Mouse (Mus musculus): ENCODE measurements around the gene Tmem108. TPM values are rescaled to one million over a fixed set of nuclear protein-coding genes. Genes with fewer than 3 reads are reported as not detected.
A peak's percentile ranks its signal among the peaks of the same experiment; 100 is the strongest.

The Tmem108 gene
- polyA plus RNA-seq, 1 experiment from 2014 or later, result 18.4 TPM

- Histone ChIP-seq H3K4me3 (no peak overlapping the region), H3K9ac (no peak overlapping the region), H3K4me1 (peaks cover 22% of the 10 kb centered on the region; the same call in 1 of the 2 replicates), H3K9me3 (no peaks in the 10 kb centered on the region), H3K27ac (no peak overlapping the region), H3K4me2 (replicated peaks) (no peak overlapping the region), H3K27me3 (no peaks in the 10 kb centered on the region), H3K36me3 (0 out of 2 replicates have a peak, but pooled peaks cover 5% of the 10 kb centered on the region)
- 87% methylated on average over 3 of the region's 3 CpGs for WGBS
- no peak for ATAC-seq (ENCODE audit: insufficient number of reproducible peaks, insufficient read depth, low FRiP score, low TSS enrichment)
Measured at GRCm38 (mm10) chr9:103503586-103504298, 257.9 kb downstream of the Tmem108 start.

DNA sequence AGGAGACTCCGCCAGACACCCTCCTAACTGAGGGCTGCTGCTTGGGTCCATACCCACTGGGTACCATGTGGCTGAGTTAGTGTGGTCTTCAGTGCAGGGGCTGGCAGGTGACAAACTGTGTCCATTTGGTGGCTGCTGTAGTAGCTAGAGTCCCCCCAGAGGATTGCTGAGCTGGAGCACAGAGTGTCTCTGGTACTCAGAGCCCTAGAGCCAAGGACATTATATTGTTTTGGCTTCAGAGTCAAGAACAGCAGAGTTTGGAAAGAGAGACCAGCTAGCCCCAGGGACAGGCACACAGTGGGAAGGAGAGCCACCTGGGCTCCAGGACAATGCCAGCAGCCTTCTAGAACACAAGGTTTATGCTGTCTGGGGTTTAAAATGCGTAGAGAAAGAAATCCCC is 259.0 kb downstream of the Tmem108 start:
- H3K9me3 ChIP-seq, result no peaks in the 10 kb centered on the region
- H3K27me3 ChIP-seq, result no peaks in the 10 kb centered on the region
- H3K9ac ChIP-seq, result no peak overlapping the region
- no peak overlapping the region for H3K27ac ChIP-seq
- H3K4me2 ChIP-seq (replicated peaks), result no peak overlapping the region
- ATAC-seq (ENCODE audit: insufficient number of reproducible peaks, insufficient read depth, low FRiP score, low TSS enrichment), result no peak
- H3K4me3 ChIP-seq, result no peak overlapping the region
- H3K36me3 ChIP-seq, result 0 out of 2 replicates have a peak, but pooled peaks cover 6% of the 10 kb centered on the region
- H3K4me1 ChIP-seq, result peaks cover 22% of the 10 kb centered on the region; the same call in 1 of the 2 replicates
- 85% methylated on average over 2 of the region's 2 CpGs for WGBS

GRCm38 (mm10) chr9:103501861-103502364 is 259.7 kb downstream of the Tmem108 start:
- no peaks in the 10 kb centered on the region for H3K27me3 ChIP-seq
- H3K36me3 ChIP-seq, result 0 out of 2 replicates have a peak, but pooled peaks cover 6% of the 10 kb centered on the region
- H3K27ac ChIP-seq, result no peak overlapping the region
- no peak for ATAC-seq (ENCODE audit: insufficient number of reproducible peaks, insufficient read depth, low FRiP score, low TSS enrichment)
- H3K4me3 ChIP-seq, result no peak overlapping the region
- H3K4me2 ChIP-seq (replicated peaks), result no peak overlapping the region
- H3K9me3 ChIP-seq, result no peaks in the 10 kb centered on the region
- no peak overlapping the region for H3K9ac ChIP-seq
- H3K4me1 ChIP-seq, result peaks cover 19% of the 10 kb centered on the region; the same call in 1 of the 2 replicates
- WGBS, result 39% methylated on average over 14 of the region's 14 CpGs

- no peaks in the 10 kb centered on the region for H3K9me3 ChIP-seq
- peaks cover 16% of the 10 kb centered on the region; the same call in 1 of the 2 replicates for H3K4me1 ChIP-seq
- no peak overlapping the region for H3K4me3 ChIP-seq
- no peaks in the 10 kb centered on the region for H3K27me3 ChIP-seq
- 89% methylated on average over 18 of the region's 18 CpGs for WGBS
- no peak overlapping the region for H3K27ac ChIP-seq
- no peak overlapping the region for H3K4me2 ChIP-seq (replicated peaks)
- ATAC-seq (ENCODE audit: insufficient number of reproducible peaks, insufficient read depth, low FRiP score, low TSS enrichment), result 0 out of 2 replicates have a peak, but pooled peaks have one; percentile 10
- H3K9ac ChIP-seq, result no peak overlapping the region
- H3K36me3 ChIP-seq, result 0 out of 2 replicates have a peak, but pooled peaks cover 6% of the 10 kb centered on the region
Measured at GRCm38 (mm10) chr9:103499366-103499765, 262.3 kb downstream of the Tmem108 start.

DNA sequence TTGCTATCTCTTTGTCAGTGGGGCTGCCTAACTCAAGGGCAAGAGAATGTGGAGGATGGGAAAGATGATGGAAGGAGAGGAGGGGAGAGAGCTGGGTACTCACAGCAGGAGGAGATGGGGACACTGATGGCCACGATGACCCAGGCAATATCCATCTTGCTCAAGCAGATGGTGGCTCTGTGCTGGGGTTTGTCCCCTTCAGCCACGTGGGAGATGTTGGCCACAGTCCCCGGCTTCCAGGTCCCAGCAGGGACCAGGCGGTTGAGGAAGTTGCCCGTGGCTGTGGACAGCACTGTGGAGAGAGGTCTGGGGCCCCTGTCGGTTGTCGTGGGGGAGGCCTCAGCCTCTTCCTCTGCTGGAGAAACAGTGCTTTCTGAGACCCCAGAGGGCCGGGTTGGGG is 262.9 kb downstream of the Tmem108 start:
- H3K27ac ChIP-seq, result no peak overlapping the region

GRCm38 (mm10) chr9:103495391-103495790 is 266.2 kb downstream of the Tmem108 start:
- ATAC-seq (ENCODE audit: insufficient number of reproducible peaks, insufficient read depth, low FRiP score, low TSS enrichment), result no peak
- WGBS, result 76% methylated on average over 11 of the region's 11 CpGs
- no peaks in the 10 kb centered on the region for H3K9me3 ChIP-seq
- 0 out of 2 replicates have a peak, but pooled peaks cover 3% of the 10 kb centered on the region for H3K4me1 ChIP-seq
- H3K4me2 ChIP-seq (replicated peaks), result no peak overlapping the region
- H3K9ac ChIP-seq, result no peak overlapping the region
- H3K27me3 ChIP-seq, result no peaks in the 10 kb centered on the region
- no peak overlapping the region for H3K27ac ChIP-seq
- 0 out of 2 replicates have a peak, but pooled peaks cover 6% of the 10 kb centered on the region for H3K36me3 ChIP-seq
- H3K4me3 ChIP-seq, result no peak overlapping the region

More for the DNA sequence above, 262.9 kb downstream of the Tmem108 start:
- 77% methylated on average over 8 of the region's 8 CpGs for WGBS
- no peak for ATAC-seq (ENCODE audit: insufficient number of reproducible peaks, insufficient read depth, low FRiP score, low TSS enrichment)
- Histone ChIP-seq H3K27me3 (no peaks in the 10 kb centered on the region), H3K4me2 (replicated peaks) (no peak overlapping the region), H3K9ac (no peak overlapping the region), H3K9me3 (no peaks in the 10 kb centered on the region), H3K36me3 (0 out of 2 replicates have a peak, but pooled peaks cover 6% of the 10 kb centered on the region), H3K4me1 (peaks cover 16% of the 10 kb centered on the region; the same call in 1 of the 2 replicates), H3K4me3 (no peak overlapping the region)

DNA sequence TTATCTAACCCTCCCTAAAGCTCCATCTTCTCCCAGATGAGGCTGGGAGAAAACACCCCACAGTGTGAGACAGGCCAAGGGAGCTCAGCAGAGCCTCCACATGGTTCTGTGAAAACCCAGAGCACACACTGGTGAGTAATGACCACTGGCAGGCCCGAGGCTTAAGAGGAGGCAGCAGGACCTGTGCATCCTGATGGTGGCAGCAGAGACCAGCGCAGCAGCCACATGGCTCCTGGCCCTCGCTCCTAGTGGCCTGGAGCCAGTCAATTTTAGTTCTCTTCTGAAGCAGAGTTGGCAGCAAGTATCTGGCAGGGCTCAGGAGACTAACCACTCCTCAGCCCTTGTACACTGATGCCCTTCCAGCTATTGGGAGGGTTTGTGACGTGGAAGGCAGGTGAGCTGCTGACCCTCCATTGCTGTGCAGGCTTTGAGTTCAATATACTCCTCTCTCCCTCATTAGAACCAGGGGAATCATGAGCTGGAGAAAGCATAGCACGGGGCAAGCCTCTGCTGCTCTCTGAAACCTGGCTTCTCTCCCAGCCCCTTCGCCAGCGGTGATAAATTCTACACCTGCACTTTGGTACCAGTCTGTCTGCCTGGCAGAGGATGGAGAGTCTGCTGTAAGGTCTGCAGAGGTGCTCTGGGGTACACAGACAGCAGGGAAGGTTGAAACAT is 267.2 kb downstream of the Tmem108 start:
- H3K27ac ChIP-seq, result no peak overlapping the region
- no peaks in the 10 kb centered on the region for H3K9me3 ChIP-seq
- H3K27me3 ChIP-seq, result no peaks in the 10 kb centered on the region
- H3K9ac ChIP-seq, result no peak overlapping the region
- ATAC-seq (ENCODE audit: insufficient number of reproducible peaks, insufficient read depth, low FRiP score, low TSS enrichment), result no peak
- 0 out of 2 replicates have a peak, but pooled peaks cover 6% of the 10 kb centered on the region for H3K36me3 ChIP-seq
- H3K4me3 ChIP-seq, result no peak overlapping the region
- 32% methylated on average over 7 of the region's 7 CpGs for WGBS
- 0 out of 2 replicates have a peak, but pooled peaks cover 3% of the 10 kb centered on the region for H3K4me1 ChIP-seq
- H3K4me2 ChIP-seq (replicated peaks), result no peak overlapping the region

- Histone ChIP-seq H3K9me3 (no peaks in the 10 kb centered on the region), H3K27me3 (no peaks in the 10 kb centered on the region), H3K27ac (no peak overlapping the region), H3K9ac (no peak overlapping the region), H3K36me3 (no peaks in the 10 kb centered on the region), H3K4me2 (replicated peaks) (no peak overlapping the region), H3K4me3 (no peak overlapping the region), H3K4me1 (peaks cover 3% of the 10 kb centered on the region; the same call in 1 of the 2 replicates)
- WGBS, result 85% methylated on average over 8 of the region's 8 CpGs
- ATAC-seq (ENCODE audit: insufficient number of reproducible peaks, insufficient read depth, low FRiP score, low TSS enrichment), result no peak
Measured at GRCm38 (mm10) chr9:103491985-103492384, 269.7 kb downstream of the Tmem108 start.

- no peaks in the 10 kb centered on the region for H3K27me3 ChIP-seq
- H3K9ac ChIP-seq, result no peak overlapping the region
- ATAC-seq (ENCODE audit: insufficient number of reproducible peaks, insufficient read depth, low FRiP score, low TSS enrichment), result no peak
- H3K9me3 ChIP-seq, result no peaks in the 10 kb centered on the region
- H3K4me2 ChIP-seq (replicated peaks), result no peak overlapping the region
- WGBS, result 25% methylated on average over 2 of the region's 2 CpGs
- H3K4me3 ChIP-seq, result no peak overlapping the region
- H3K4me1 ChIP-seq, result peaks cover 13% of the 10 kb centered on the region; the same call in 1 of the 2 replicates
- no peak overlapping the region for H3K27ac ChIP-seq
- H3K36me3 ChIP-seq, result no peaks in the 10 kb centered on the region
Measured at GRCm38 (mm10) chr9:103490439-103490838, 271.2 kb downstream of the Tmem108 start.

DNA sequence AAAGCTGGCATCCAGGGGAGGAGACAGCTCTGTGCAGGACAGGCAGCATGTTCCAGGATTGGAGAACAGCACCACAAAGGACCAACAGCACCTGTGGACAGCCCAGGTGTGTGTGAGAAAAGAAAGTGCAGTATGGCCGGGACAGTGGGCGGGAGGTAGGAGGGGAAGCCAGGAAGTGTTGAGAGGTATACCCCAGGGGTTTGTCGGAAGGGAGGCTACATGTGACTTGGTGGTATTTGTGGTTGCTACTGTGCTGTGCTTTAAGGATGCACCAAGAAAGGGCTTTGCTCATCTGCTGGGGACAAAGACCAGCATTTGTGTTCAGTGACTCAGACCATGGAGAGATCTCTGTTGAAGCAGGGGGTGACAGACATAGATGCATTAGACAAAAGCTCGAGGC is 271.8 kb downstream of the Tmem108 start:
- no peak for ATAC-seq (ENCODE audit: insufficient number of reproducible peaks, insufficient read depth, low FRiP score, low TSS enrichment)
- H3K9me3 ChIP-seq, result no peaks in the 10 kb centered on the region
- 82% methylated on average over 4 of the region's 4 CpGs for WGBS
- H3K9ac ChIP-seq, result no peak overlapping the region
- H3K4me1 ChIP-seq, result peaks cover 14% of the 10 kb centered on the region; the same call in 1 of the 2 replicates
- H3K4me3 ChIP-seq, result no peak overlapping the region
- H3K4me2 ChIP-seq (replicated peaks), result no peak overlapping the region
- no peaks in the 10 kb centered on the region for H3K27me3 ChIP-seq
- H3K27ac ChIP-seq, result no peak overlapping the region
- no peaks in the 10 kb centered on the region for H3K36me3 ChIP-seq

- H3K27ac ChIP-seq, result no peak overlapping the region
- H3K9me3 ChIP-seq, result no peaks in the 10 kb centered on the region
- H3K4me2 ChIP-seq (replicated peaks), result no peak overlapping the region
- no peak overlapping the region for H3K9ac ChIP-seq
- no peaks in the 10 kb centered on the region for H3K27me3 ChIP-seq
- no peak overlapping the region for H3K4me3 ChIP-seq
- WGBS, result 58% methylated on average over 7 of the region's 7 CpGs
- H3K36me3 ChIP-seq, result no peaks in the 10 kb centered on the region
- ATAC-seq (ENCODE audit: insufficient number of reproducible peaks, insufficient read depth, low FRiP score, low TSS enrichment), result no peak
- H3K4me1 ChIP-seq, result peaks cover 15% of the 10 kb centered on the region; the same call in 1 of the 2 replicates
Measured at GRCm38 (mm10) chr9:103489096-103489495, 272.5 kb downstream of the Tmem108 start.
